Mouse (Mus musculus) C2C12 (cell line): ENCODE data around the gene Bsdc1. TPM values are rescaled to one million over a fixed set of nuclear protein-coding genes. Genes with fewer than 3 reads are reported as not detected.
"Not testable (repeated sequence)": the region's sequence is repeated elsewhere in the genome, so short reads cannot be mapped to it uniquely, and the experiment has no call there.

ENCODE experiments used
- H3K27me3 ChIP-seq: one replicate; pipeline ENCODE4 v1.6.1; 2011; ENCODE audit not compliant: control insufficient read depth, insufficient read depth, insufficient read length
- H3K36me3 ChIP-seq: one replicate; pipeline ENCODE4 v1.6.1; 2011; ENCODE audit not compliant: control insufficient read depth, insufficient read depth
- H3K4me3 ChIP-seq: one replicate; pipeline ENCODE4 v1.5.1; 2011; ENCODE audit warnings: mild to moderate bottlenecking, control low read depth; ENCODE audit not compliant: poor library complexity, insufficient read depth, severe bottlenecking
- H3K79me2 ChIP-seq: one replicate; pipeline ENCODE4 v1.6.1; 2011; ENCODE audit not compliant: control insufficient read depth, insufficient read depth
- H3K79me3 ChIP-seq: one replicate; pipeline ENCODE4 v1.6.1; 2011; ENCODE audit warnings: low read depth, control low read depth
- H3ac ChIP-seq: one replicate; pipeline ENCODE3; 2011; ENCODE audit warnings: low read depth; ENCODE audit not compliant: control insufficient read depth, insufficient read length
- CEBPB ChIP-seq: IDR thresholded peaks from one replicate; pipeline ENCODE4 v1.6.1; 2011; ENCODE audit warnings: low read depth, mild to moderate bottlenecking, control low read depth, moderate library complexity
- CTCF ChIP-seq: IDR thresholded peaks from one replicate; pipeline ENCODE4 v1.5.1; 2011; ENCODE audit not compliant: control insufficient read depth, insufficient read depth, insufficient read length
- FOSL1 ChIP-seq: IDR thresholded peaks from one replicate; pipeline ENCODE4 v1.8.0; 2011; ENCODE audit warnings: mild to moderate bottlenecking, low read length; ENCODE audit not compliant: poor library complexity, insufficient read depth, severe bottlenecking
- MAX ChIP-seq: IDR thresholded peaks from one replicate; pipeline ENCODE4 v1.6.1; 2011; ENCODE audit warnings: mild to moderate bottlenecking, control low read depth
- MYOD1 ChIP-seq: IDR thresholded peaks from one replicate; pipeline ENCODE4 v1.6.1; 2011; ENCODE audit warnings: low read depth; ENCODE audit not compliant: control insufficient read depth, insufficient read length
- MYOG ChIP-seq: IDR thresholded peaks from one replicate; pipeline ENCODE4 v1.6.1; 2011; ENCODE audit not compliant: control insufficient read depth, insufficient read length; ENCODE audit errors: extremely low read depth
- USF1 ChIP-seq: IDR thresholded peaks from one replicate; pipeline ENCODE4 v1.6.1; 2011; ENCODE audit warnings: low read depth, mild to moderate bottlenecking, control low read depth, moderate library complexity
- polyA plus RNA-seq: library from polyadenylated mRNA; unstranded; fragments of >200 nt; fragmentation: generic; extraction: Trizol; gene quantifications from one replicate; pipeline ENCODE4 v1.2.1, GENCODE M21; 2012; ENCODE audit warnings: missing spikeins

Gene Bsdc1
- polyA plus RNA-seq, 1 experiment = 11.8 TPM

GRCm38 (mm10) chr4:129456126-129456525 is 5.3 kb upstream of the Bsdc1 start:
- Histone ChIP-seq H3K27me3 (no peaks in the 10 kb centered on the region), H3K4me3 (no peak overlapping the region), H3ac (no peak overlapping the region), H3K79me2 (no peaks in the 10 kb centered on the region), H3K79me3 (no peaks in the 10 kb centered on the region), H3K36me3 (no peaks in the 10 kb centered on the region)
- TF ChIP-seq CEBPB (no peak), FOSL1 (no peak), MAX (no peak), MYOG (no peak), CTCF (no peak), USF1 (no peak)

DNA sequence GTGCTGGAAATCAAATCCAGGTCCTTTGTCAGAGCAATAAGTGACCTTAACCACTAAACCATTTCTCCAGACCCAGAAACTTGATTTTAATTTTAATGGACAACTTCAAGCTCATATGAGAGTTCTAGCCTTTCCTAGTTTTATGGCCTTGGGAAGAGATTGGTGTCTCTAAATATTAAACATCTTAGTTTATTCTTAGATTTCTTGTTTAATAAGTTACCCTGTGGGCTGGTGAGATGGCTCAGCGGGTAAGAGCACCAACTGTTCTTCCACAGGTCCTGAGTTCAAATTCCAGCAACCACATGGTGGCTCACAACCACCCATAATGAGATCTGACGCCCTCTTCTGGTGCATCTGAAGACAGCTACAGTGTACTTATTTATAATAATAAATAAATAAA is 4.1 kb upstream of the Bsdc1 start:
- not testable (repeated sequence) for H3K27me3 ChIP-seq, H3K79me3 ChIP-seq, H3K4me3 ChIP-seq, H3K36me3 ChIP-seq, H3ac ChIP-seq, H3K79me2 ChIP-seq

DNA sequence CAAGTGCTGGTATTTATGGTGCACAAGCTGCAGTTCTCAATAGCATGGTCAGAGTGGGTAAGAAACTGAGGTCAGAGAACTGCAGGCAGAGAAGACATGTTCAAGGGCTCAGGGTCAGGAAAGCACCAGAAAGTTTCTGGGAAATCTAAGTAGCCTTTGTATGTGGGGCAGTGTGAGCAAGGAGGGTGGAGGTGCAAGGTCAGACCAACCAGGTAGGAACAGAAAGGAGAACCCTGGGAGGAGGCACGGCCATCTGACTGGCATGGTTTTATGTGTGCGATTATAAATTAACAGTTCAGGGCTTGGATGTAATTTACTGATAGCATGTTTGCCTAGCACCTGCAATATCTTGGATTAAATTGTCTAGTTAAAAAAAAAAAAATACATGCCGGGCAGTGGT is 1.7 kb upstream of the Bsdc1 start:
- no peak overlapping the region for H3K4me3 ChIP-seq
- H3K79me2 ChIP-seq = no peaks in the 10 kb centered on the region
- no peak overlapping the region for H3ac ChIP-seq
- TF ChIP-seq MYOG = no peak
- no peak for TF ChIP-seq FOSL1
- no peak for TF ChIP-seq CTCF
- no peak for TF ChIP-seq MAX
- TF ChIP-seq MYOD1 = no peak
- TF ChIP-seq USF1 = no peak
- no peak for TF ChIP-seq CEBPB
- H3K79me3 ChIP-seq = peaks cover 4% of the 10 kb centered on the region
- H3K36me3 ChIP-seq = no peaks in the 10 kb centered on the region
- H3K27me3 ChIP-seq = no peaks in the 10 kb centered on the region

DNA sequence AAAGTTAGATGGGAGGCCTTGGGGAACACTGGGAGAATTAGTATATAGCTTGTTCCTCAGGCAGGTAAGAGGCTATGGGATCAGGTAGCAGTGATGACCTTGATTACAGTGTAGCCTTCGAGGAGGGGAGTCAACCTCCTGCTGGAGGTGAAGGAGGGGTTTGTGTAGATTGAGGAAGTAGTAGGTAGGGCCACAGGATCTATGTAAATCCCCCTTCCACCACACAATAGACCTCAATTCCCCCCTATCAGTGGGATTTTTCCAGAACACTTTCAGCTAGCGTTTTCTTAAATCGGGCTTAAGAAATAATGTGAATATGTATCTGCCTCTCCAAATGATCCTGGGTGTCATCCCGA is 576 bp upstream of the Bsdc1 start:
- Histone ChIP-seq H3K79me2 (no peaks in the 10 kb centered on the region), H3K27me3 (no peaks in the 10 kb centered on the region), H3K36me3 (peaks cover under 1% of the 10 kb centered on the region), H3K79me3 (peaks cover 4% of the 10 kb centered on the region), H3ac (peak overlapping the region; percentile 66), H3K4me3 (peak overlapping the region; percentile 38)
- no peak for TF ChIP-seq MYOG
- TF ChIP-seq FOSL1 = no peak
- no peak for TF ChIP-seq MYOD1
- no peak for TF ChIP-seq USF1
- no peak for TF ChIP-seq CTCF
- no peak for TF ChIP-seq CEBPB
- TF ChIP-seq MAX = no peak

GRCm38 (mm10) chr4:129462118-129462517 is 737 bp downstream of the Bsdc1 start:
- Histone ChIP-seq H3K4me3 (peak overlapping the region; percentile 86), H3K36me3 (peaks cover 14% of the 10 kb centered on the region), H3K27me3 (no peaks in the 10 kb centered on the region), H3K79me2 (no peaks in the 10 kb centered on the region), H3ac (peak overlapping the region; percentile 16), H3K79me3 (peaks cover 4% of the 10 kb centered on the region)
- TF ChIP-seq MYOD1 (no peak), MYOG (no peak), MAX (no peak), CEBPB (no peak), CTCF (no peak)

DNA sequence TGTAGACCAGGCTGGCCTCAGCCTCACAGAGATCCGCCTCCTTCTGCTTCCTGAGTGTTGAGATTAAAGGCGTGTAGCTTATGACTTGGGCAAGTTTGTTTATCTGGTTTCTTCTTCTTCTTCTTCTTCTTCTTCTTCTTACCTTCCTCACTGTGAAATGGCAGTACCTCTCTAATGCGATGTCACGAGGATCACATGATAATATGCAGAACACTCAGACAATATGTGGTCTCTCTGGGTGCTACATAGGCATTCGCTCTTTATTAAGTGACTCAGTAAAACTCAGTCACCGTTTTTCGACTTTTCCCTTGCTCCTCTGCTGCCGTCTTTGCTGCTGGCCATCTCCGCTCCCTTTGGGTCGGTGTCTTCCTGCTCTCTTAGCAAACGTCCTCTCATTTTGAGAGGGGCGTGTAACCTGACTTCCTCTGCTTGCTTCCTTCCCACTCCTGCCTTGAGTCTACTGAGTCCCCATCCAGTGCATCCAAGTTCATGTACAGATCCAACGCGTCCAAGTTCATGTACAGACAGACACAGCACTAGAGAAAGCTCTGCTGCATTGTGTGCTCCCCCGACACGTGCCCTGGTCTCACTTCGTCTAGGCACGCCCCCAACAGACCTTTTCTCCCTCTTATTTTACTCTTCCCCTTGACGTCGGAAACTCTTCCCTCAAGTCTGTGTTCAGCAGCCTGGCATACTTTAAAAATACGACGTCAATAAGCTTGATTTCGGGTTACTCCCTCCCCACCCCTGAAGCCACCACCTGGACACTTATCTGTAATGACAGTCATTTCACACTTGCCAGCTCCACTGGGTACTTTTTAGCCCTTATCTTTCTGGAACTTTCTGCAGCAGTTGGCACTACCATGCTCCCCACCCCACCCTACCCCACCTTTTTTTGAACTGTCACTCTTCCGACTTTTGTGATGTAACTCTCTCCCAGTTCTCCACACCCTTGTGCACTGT is 2.0 kb downstream of the Bsdc1 start:
- no peaks in the 10 kb centered on the region for H3K79me2 ChIP-seq
- TF ChIP-seq CTCF (no peak), MAX (no peak), USF1 (no peak), CEBPB (no peak), MYOD1 (no peak), FOSL1 (no peak), MYOG (no peak)
- H3K4me3 ChIP-seq = no peak overlapping the region
- H3ac ChIP-seq = peak overlapping the region; percentile 3
- no peaks in the 10 kb centered on the region for H3K27me3 ChIP-seq
- H3K79me3 ChIP-seq = peaks cover 4% of the 10 kb centered on the region
- H3K36me3 ChIP-seq = peaks cover 19% of the 10 kb centered on the region
